Mouse (Mus musculus) embryo, embryonic 10 days (tissue): ENCODE measurements at regions not wholly inside any gene's neighbourhood (a gene's known extent, or its start where the extent isn't known, plus 50 kb on each side); places are given as distances from the start of the nearest gene placed in this dataset.

Experiments used
- DNase-seq: peaks from one replicate; pipeline ENCODE4 v3.0.0-alpha.2; 2015; ENCODE audit warnings: low spot score

DNA sequence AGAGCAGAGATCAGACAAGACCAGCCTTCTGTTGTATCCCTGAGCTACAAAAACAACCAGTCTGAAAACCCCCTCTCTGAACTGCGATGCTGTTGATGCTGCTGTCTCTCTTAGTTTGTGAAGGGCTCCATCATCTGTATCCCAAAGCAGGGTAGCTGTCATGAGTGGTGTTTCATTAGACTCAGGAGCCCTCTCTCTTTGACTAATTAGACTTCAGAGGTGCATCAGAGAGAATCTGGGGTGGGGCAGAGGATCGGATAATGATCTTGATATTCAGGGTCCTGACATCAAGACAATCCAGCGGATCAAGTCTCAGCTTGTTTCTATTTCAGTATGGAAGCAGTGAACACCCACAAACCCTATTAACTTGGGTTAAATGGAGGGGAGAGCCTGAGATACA lies 70.6 kb upstream of the Slc24a4 start:
- DNase-seq, result no peak

GRCm38 (mm10) chr12:102058428-102058827 lies 70.1 kb upstream of the Slc24a4 start:
- no peak for DNase-seq

GRCm38 (mm10) chr12:102061096-102061495 lies 67.4 kb upstream of the Slc24a4 start:
- DNase-seq, result no peak

GRCm38 (mm10) chr12:102061657-102062614 lies 66.6 kb upstream of the Slc24a4 start:
- DNase-seq, result peak; percentile 10

- no peak for DNase-seq
Measured at GRCm38 (mm10) chr12:102062648-102063047, 65.9 kb upstream of the Slc24a4 start.

GRCm38 (mm10) chr12:102063211-102063610 lies 65.3 kb upstream of the Slc24a4 start:
- no peak for DNase-seq

GRCm38 (mm10) chr12:102064710-102065325 lies 63.7 kb upstream of the Slc24a4 start:
- no peak for DNase-seq

GRCm38 (mm10) chr12:102067685-102068084 lies 60.8 kb upstream of the Slc24a4 start:
- DNase-seq, result no peak

DNA sequence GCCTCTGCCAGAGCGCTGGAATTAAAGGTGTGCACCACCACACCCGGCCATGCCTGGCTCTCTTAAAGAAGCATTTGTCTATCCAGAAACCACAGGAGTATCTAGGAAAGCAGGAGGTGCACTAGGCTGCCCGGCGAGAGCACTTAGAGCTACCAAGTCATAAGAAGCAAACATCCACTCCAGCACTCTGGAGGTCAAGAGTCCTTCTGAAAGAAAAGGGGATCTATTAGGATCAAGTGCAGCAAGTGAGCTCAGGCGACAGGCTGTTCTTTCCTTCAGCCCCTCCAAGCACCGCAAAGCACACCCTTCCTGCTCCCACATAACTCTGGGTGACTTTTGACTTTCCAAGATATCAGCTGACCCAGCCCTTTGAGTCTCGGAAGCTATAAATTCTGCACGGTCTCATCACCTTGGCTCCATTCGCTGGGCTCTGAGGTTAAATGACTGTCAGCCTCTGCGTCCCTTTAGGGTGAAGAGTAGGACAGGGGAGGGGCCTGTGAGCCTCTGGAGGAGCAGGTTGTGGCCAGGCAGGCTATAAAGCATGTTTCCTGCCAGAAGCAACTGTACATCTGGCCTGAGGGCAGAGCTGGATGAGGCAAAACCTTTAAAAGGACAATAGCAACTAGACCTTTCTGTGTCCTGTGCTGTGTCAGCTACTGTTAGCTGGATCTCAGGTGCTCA lies 58.9 kb upstream of the Slc24a4 start:
- DNase-seq, result peak; percentile 7

DNA sequence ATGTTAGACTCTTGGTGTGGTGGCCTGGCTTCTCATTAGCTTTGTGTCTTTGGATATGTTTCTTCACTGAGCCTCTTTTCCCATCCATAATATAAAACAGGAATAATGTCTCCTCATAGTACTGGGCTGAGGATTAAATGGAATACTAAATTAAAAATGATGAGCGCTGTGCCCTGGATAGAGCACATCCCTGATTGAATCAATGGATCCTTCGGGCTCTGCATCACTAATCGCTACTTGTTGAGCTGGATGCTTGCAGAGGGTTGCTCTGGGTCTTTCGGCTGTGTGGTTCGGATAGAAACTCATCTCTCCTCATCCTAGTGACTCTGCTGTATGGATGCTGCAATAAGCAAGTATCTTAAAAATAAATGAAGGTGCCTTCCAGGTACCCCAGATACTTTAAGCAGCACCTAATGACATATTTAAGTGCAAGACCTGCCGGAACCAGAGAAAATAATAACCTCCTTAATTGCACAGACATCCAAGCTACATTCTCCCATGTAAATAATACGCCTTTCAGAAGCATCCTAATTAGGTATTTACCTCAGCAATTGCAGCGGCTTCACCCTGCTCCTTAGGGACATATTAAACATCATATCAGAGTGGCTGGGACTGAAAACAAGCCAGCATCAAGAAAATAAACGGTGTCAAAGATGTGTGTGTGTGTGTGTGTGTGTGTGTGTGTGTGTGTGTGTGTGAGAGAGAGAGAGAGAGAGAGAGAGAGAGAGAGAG lies 56.5 kb upstream of the Slc24a4 start:
- DNase-seq, result no peak

DNA sequence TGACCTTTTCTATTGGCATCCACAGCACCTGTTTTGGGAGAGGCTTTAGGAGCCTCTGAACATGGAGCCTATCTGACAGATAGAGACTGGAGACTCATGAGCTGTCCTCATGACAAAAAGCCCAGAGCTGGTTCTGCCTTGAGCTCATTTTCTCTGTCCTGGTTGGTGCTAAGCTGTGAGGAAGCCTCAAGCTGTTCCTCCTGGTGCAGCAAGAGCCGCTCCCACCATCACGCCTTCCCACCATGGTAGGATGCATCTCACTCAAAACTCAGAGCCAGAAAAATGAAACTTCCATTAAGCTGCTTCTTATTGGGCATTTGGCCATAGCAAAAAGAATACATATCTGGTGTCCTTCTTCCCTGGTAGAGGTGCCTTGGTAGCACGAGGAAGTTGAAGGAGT lies 55.0 kb upstream of the Slc24a4 start:
- DNase-seq, result no peak

DNA sequence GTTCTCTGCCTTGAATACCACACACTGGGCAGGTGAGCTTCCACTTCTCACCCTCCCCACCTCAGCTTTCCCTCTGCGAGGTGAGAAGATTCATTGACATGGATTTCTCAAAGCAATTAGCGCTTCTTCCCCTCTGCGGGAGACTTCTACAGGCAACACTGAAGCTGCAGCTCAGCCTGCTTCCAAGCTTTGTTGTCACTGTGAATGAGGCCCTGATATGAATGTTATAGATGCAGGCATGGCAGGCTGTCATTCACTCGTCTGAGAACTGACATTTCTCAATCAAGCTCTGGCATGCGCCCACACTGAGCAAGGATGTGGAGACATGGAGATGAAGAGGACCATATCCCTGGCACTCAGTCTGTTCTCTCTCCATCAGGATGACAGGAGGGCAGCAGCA lies 52.2 kb upstream of the Slc24a4 start:
- DNase-seq, result no peak
